Mouse (Mus musculus): ENCODE results near the gene Calr4. TPM values are rescaled to one million over a fixed set of nuclear protein-coding genes. Genes with fewer than 3 reads are reported as not detected.

Calr4 gene
- polyA plus RNA-seq, 1 experiment from 2014 or later: 0.28 TPM

DNA sequence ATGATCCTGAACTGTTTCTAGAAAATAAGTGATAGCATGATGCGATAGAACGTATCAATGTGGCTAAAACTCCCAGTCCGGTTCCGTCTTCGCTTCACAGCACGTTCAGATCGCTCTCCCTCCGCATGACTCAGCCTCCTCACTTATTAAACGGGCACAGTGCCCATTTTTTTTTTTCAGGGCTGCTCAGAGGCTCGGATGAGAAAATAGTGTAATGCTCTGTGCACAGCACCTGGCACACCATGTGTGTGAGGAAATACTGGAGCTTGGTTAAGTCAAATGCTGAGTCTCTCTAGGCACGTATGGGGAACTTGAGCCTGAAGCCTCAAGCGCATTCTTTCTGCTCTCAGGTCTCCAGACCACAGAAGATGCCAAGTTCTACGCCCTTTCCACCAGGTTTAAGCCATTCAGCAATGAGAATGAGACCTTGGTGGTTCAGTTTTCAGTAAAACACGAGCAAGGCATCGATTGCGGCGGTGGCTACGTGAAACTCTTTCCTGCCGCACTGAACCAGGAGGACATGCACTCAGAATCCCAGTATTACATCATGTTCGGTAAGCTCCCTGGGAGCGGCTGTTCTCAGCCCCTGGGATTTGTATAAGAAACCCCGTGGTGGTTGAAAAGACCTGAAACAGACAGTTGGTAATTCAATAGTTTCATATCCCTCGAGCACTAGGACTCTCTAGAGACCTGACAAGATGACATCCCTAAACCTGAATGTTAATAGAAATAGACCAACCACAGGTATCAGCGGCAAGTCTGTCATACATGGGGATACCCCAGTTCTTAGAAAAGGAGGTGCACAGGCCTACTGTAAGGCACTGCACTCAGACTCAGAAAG is 4.4 kb downstream of the Calr4 start:
- Histone ChIP-seq H3K9ac (no peak overlapping the region), H3K4me1 (peaks cover 9% of the 10 kb centered on the region; the same call in 1 of the 2 replicates), H3K4me3 (no peak overlapping the region), H3K27me3 (no peaks in the 10 kb centered on the region), H3K36me3 (no peaks in the 10 kb centered on the region), H3K9me3 (no peaks in the 10 kb centered on the region), H3K27ac (no peak overlapping the region), H3K4me2 (replicated peaks) (no peak overlapping the region)
- ATAC-seq (ENCODE audit: insufficient number of reproducible peaks, insufficient read depth, low FRiP score, low TSS enrichment): no peak
- 74% methylated on average over 24 of the region's 24 CpGs for WGBS

DNA sequence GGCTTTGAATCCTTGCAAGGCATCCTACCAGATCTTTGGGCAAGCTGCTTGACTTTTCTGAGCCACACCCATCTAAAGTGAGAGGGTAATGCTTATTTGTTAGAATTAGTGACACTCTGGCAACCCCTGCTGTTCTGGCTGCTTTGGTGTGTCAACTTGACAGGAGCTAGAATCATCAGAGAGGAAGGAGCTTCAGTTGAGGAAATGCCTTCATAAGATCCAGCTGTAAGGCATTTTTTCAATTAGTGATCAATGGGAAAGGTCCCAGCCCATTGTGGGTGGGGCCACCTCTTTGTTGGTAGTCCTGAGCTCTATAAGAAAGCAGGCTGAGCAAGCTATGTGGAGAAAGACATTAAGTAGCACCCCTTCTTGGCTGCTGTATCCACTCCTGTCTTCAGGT is 6.9 kb downstream of the Calr4 start:
- no peaks in the 10 kb centered on the region for H3K36me3 ChIP-seq
- H3K9ac ChIP-seq: no peak overlapping the region
- H3K27ac ChIP-seq: 0 out of 2 replicates have a peak overlapping the region, but pooled peaks have one; percentile 11
- H3K27me3 ChIP-seq: no peaks in the 10 kb centered on the region
- ATAC-seq (ENCODE audit: insufficient number of reproducible peaks, insufficient read depth, low FRiP score, low TSS enrichment): no peak
- no peak overlapping the region for H3K4me2 ChIP-seq (replicated peaks)
- no peak overlapping the region for H3K4me3 ChIP-seq
- peaks cover 8% of the 10 kb centered on the region; the same call in 1 of the 2 replicates for H3K4me1 ChIP-seq
- no peaks in the 10 kb centered on the region for H3K9me3 ChIP-seq

DNA sequence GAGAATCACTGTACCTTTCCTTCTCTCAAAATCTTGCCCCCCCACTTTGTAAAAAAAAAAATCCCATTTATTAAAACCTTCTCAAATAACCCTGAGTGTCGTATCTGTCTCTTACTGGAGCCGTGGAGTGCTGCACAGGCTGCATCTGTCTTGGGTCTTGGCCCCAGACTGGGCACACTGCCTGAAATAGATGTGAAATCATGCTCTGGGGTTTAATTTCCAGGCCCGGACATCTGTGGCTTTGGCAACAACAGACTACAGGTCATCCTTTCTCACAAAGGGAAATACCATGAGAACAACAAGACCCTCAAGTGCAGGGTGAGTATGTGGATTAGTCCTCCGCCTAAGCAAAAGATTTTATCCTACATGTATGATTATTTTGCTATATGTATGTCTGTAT is 7.6 kb downstream of the Calr4 start:
- Histone ChIP-seq H3K27me3 (no peaks in the 10 kb centered on the region), H3K9me3 (no peaks in the 10 kb centered on the region), H3K4me3 (no peak overlapping the region), H3K4me2 (replicated peaks) (no peak overlapping the region), H3K36me3 (no peaks in the 10 kb centered on the region), H3K4me1 (peaks cover under 1% of the 10 kb centered on the region; the same call in 1 of the 2 replicates), H3K9ac (no peak overlapping the region), H3K27ac (0 out of 2 replicates have a peak overlapping the region, but pooled peaks have one; percentile 11)
- 51% methylated on average over 4 of the region's 4 CpGs for WGBS
- no peak for ATAC-seq (ENCODE audit: insufficient number of reproducible peaks, insufficient read depth, low FRiP score, low TSS enrichment)

DNA sequence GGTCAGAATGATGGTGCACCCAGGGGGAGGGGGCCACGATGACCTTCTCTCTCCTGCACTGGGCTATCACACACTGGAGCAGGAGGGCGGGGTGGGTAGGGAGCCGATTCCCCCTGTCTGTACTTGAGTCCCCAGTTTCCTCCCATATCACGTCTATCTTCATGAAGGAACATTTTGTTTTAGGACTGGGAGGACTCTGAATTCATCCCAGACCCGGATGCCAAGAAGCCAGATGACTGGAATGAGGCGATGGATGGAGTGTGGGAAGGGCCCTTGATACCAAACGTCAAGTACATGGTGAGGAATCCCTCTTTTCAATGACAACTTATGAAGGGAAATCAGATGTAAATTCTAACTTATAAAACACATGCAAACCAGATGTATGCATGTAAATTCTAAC is 10.2 kb downstream of the Calr4 start:
- 72% methylated on average over 7 of the region's 7 CpGs for WGBS
- no peaks in the 10 kb centered on the region for H3K27me3 ChIP-seq

DNA sequence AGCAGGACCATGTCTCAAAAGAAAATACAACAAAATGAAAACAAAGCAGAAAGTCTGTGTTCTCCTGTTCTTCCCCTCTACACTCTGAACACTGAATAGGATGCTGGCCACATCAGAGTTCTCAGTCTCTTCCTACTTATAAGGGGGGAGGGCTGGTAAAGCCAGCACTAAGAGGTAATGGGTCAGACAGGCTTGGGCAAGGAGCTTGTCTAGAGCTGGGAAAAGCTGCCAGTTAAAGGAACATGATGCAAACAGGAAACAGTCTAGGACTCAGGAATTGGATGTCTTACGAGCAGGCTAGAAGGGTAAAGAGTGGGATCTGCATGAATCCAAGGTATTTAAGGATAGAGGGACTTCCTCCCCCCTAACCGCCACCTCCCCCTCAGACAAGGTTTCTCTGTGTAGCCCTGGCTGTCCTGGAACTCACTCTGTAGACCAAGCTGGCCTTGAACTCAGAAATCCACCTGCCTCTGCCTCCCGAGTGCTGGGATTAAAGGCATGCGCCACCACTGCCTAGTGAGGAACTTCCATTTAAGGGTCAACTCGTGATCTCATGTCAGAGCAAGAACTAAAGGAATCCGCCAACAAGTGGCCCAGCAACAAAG is 10.8 kb downstream of the Calr4 start:
- no peaks in the 10 kb centered on the region; the same call in 1 of the 2 replicates for H3K4me1 ChIP-seq
- 73% methylated on average over 6 of the region's 6 CpGs for WGBS

More for the DNA sequence above, 10.2 kb downstream of the Calr4 start:
- Histone ChIP-seq H3K9me3 (no peaks in the 10 kb centered on the region), H3K4me1 (no peaks in the 10 kb centered on the region; the same call in 1 of the 2 replicates), H3K27ac (no peak overlapping the region), H3K9ac (no peak overlapping the region), H3K36me3 (no peaks in the 10 kb centered on the region), H3K4me2 (replicated peaks) (no peak overlapping the region), H3K4me3 (no peak overlapping the region)
- no peak for ATAC-seq (ENCODE audit: insufficient number of reproducible peaks, insufficient read depth, low FRiP score, low TSS enrichment)

DNA sequence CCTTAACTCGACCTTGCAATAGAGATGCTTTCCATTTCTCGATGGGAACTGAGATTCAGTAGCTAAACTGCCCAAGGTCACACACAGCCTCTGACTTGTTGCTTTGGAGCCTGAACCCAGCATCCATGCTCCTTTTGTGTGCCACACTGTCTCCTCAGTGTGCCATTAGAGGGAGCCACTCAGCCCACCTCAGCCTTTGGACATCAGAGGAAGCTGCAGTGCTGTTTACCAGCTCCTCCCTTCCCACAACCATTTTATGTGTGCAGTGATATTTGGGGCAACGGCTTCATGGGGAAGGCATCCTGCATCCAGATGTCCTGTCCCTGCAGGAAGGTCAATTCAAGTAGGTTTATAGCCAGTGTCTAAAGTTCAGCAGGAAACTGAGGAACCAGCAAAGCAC is 17.3 kb downstream of the Calr4 start:
- Histone ChIP-seq H3K4me1 (no peaks in the 10 kb centered on the region), H3K9me3 (no peaks in the 10 kb centered on the region), H3K9ac (no peak overlapping the region), H3K4me3 (no peak overlapping the region), H3K27ac (no peak overlapping the region), H3K27me3 (no peaks in the 10 kb centered on the region), H3K4me2 (replicated peaks) (no peak overlapping the region), H3K36me3 (no peaks in the 10 kb centered on the region)
- ATAC-seq (ENCODE audit: insufficient number of reproducible peaks, insufficient read depth, low FRiP score, low TSS enrichment): no peak
- WGBS: 40% methylated on average over 3 of the region's 3 CpGs

More for the DNA sequence above, 10.8 kb downstream of the Calr4 start:
- no peak for ATAC-seq (ENCODE audit: insufficient number of reproducible peaks, insufficient read depth, low FRiP score, low TSS enrichment)
- Histone ChIP-seq H3K36me3 (no peaks in the 10 kb centered on the region), H3K9me3 (no peaks in the 10 kb centered on the region), H3K27me3 (no peaks in the 10 kb centered on the region), H3K4me3 (no peak overlapping the region), H3K9ac (no peak overlapping the region; the same call in 1 of the 2 replicates), H3K27ac (no peak overlapping the region), H3K4me2 (replicated peaks) (no peak overlapping the region)

DNA sequence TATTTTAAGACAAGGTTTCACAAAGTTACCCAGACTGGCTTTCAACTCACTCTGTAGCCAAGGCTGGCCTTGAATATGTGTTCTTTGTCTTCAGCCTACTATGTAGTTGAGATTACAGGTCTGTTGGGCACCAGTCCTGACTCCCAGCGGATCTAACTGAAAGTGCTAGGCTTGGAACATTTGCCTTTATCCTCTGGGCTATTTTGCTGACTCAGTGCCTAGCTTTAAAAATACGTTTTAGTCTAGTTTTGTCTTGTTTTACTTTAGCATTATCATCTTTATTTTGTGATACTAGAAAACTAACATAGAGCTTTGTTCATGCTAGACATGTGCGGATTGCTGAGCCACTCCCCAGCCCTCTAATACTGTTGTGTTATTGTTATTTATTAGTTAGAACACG is 17.9 kb downstream of the Calr4 start:
- no peak overlapping the region for H3K4me2 ChIP-seq (replicated peaks)
- WGBS: 80% methylated on average over 4 of the region's 4 CpGs
- ATAC-seq (ENCODE audit: insufficient number of reproducible peaks, insufficient read depth, low FRiP score, low TSS enrichment): no peak

DNA sequence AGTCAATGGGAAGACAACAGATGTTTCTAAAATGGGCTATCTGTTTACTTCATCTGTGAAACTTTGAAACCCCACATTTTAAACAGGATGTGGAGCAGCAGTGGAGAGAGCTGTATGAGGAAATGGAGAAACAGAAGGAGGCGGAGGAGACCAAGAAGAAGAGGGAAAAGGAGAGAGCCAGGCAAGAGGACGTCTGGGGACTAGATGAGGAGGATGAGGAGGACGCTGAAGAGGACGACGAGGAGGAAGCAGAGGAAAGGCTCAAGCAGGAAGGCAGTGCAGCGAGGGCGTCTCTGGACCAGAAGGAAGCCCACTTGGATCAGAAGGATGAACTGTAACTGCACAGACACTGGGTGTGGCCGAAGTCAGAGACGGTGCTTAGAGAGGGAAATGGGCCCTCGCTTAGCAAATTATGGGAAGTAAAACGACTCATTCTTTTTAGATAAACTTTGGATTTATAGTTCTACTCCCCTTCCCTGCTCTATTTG is 19.4 kb downstream of the Calr4 start:
- no peak for ATAC-seq (ENCODE audit: insufficient number of reproducible peaks, insufficient read depth, low FRiP score, low TSS enrichment)
- Histone ChIP-seq H3K27me3 (no peaks in the 10 kb centered on the region), H3K36me3 (no peaks in the 10 kb centered on the region), H3K4me1 (no peaks in the 10 kb centered on the region), H3K4me2 (replicated peaks) (no peak overlapping the region), H3K4me3 (no peak overlapping the region), H3K9ac (no peak overlapping the region), H3K9me3 (no peaks in the 10 kb centered on the region), H3K27ac (no peak overlapping the region)
- 69% methylated on average over 11 of the region's 11 CpGs for whole genome bisulfite sequencing

More for the DNA sequence above, 17.9 kb downstream of the Calr4 start:
- no peak overlapping the region for H3K9ac ChIP-seq
- H3K9me3 ChIP-seq: no peaks in the 10 kb centered on the region
- no peak overlapping the region for H3K4me3 ChIP-seq
- H3K36me3 ChIP-seq: no peaks in the 10 kb centered on the region
- H3K27ac ChIP-seq: no peak overlapping the region
- no peaks in the 10 kb centered on the region for H3K27me3 ChIP-seq
- H3K4me1 ChIP-seq: no peaks in the 10 kb centered on the region

DNA sequence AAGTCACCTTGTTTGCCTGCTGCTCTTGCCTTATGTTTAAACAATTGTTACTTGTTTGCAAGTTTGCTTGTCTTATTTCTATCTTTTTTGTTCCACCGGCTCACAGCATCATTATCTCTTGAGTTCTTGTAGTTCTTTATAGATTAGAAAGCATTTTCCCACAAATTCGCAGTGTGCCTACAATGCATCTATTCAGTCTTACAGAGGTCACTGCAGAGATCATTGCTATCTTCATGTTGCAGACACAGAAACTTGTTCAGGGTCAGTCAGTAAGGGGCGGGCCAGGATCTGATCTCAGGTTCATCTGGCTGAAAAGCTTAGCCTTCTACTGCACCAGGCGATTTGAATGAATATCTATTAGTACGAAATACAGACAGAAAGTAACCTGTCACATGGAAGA is 20.2 kb downstream of the Calr4 start:
- 81% methylated on average over 5 of the region's 5 CpGs for WGBS
- Histone ChIP-seq H3K4me3 (no peak overlapping the region), H3K9ac (no peak overlapping the region), H3K9me3 (no peaks in the 10 kb centered on the region), H3K27ac (no peak overlapping the region), H3K27me3 (no peaks in the 10 kb centered on the region), H3K36me3 (no peaks in the 10 kb centered on the region), H3K4me1 (no peaks in the 10 kb centered on the region), H3K4me2 (replicated peaks) (no peak overlapping the region)
- ATAC-seq (ENCODE audit: insufficient number of reproducible peaks, insufficient read depth, low FRiP score, low TSS enrichment): no peak

DNA sequence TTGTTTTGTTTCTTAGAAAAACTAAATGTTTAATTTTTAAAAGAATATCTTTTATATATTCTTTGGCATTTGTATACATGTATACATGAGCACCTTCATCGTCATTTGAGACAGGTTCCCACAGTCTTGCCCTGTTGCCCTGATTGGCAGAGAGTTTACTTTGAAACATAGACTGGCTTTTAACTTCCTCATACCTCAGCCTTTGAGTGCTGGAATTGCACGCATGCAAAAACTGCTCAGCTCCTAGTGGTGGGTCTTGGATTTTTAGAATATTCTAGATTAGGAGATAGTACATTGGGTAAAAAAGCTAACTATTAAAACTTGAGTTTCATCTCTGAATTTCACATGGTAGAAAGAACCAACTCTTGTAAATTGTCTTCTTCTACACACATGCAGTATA is 21.0 kb downstream of the Calr4 start:
- Histone ChIP-seq H3K4me2 (replicated peaks) (no peak overlapping the region), H3K4me1 (no peaks in the 10 kb centered on the region), H3K9me3 (no peaks in the 10 kb centered on the region), H3K9ac (no peak overlapping the region), H3K4me3 (no peak overlapping the region), H3K27me3 (no peaks in the 10 kb centered on the region), H3K27ac (no peak overlapping the region), H3K36me3 (no peaks in the 10 kb centered on the region)
- no peak for ATAC-seq (ENCODE audit: insufficient number of reproducible peaks, insufficient read depth, low FRiP score, low TSS enrichment)
- 75% methylated on average over 2 of the region's 2 CpGs for WGBS

DNA sequence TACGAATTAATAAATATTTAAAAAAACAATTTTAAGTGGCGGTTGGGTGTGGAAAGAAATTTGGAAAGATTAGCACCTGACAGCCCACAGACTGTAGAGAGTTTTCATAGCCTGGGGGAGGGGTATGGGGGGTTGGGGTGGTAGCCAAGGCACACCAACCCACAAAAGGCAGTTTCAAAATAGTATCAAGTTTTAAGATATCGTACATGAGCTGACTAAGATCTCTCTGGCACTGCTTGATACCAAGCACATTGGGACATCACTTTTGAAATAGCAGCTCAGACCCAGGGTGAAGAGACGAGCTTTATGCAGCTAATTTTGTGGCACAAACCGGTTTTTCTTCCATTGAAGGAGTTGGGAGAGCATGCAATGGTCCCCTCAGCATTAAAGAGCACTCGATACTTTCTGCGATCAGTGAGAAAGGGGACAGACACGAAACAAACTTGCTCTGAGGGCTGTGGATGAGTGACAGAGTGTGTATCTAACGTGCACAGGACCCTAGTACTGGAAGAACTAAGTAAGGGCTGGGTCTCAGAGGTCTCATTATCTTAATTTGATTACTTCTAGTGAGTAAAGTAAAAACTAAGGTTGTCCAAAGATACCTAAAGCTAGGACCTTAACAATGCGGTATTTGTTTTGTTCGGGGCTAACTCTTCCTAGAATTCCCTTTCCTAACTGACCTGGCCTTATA is 21.6 kb downstream of the Calr4 start:
- Histone ChIP-seq H3K9ac (no peak overlapping the region), H3K4me1 (no peaks in the 10 kb centered on the region), H3K4me3 (no peak overlapping the region), H3K27ac (no peak overlapping the region), H3K9me3 (no peaks in the 10 kb centered on the region), H3K36me3 (no peaks in the 10 kb centered on the region), H3K4me2 (replicated peaks) (no peak overlapping the region), H3K27me3 (no peaks in the 10 kb centered on the region)
- WGBS: 74% methylated on average over 11 of the region's 11 CpGs
- ATAC-seq (ENCODE audit: insufficient number of reproducible peaks, insufficient read depth, low FRiP score, low TSS enrichment): no peak

Measured in embryonic facial prominence, embryonic 12.5 days (tissue).